Mouse (Mus musculus): Measurements from ENCODE around the gene Gnpnat1. TPM values are rescaled to one million over a fixed set of nuclear protein-coding genes. Genes with fewer than 3 reads are reported as not detected.
"Not testable (repeated sequence)": the region's sequence is repeated elsewhere in the genome, so short reads cannot be mapped to it uniquely, and the experiment has no call there.

The Gnpnat1 gene
- 30.3 and 30.8 TPM in 2 replicates for polyA plus RNA-seq (2015; fragmentation: Nextera tagmentation; extraction: Ambion mirVana)

GRCm38 (mm10) chr14:45404813-45405212, at the start of gene Gnpnat1:
Gnpnat1 (minus strand) TSS chr14:45404913.
- not testable (repeated sequence) for H3K4me3 ChIP-seq (ENCODE audit: low read depth, low read length); H3K4me2 ChIP-seq (ENCODE audit: low read depth, low read length); H3K4me1 ChIP-seq (ENCODE audit: control insufficient read depth, low read depth, low read length); H3K27me3 ChIP-seq (ENCODE audit: control insufficient read depth, insufficient read depth, low read depth, low read length); H3K36me3 ChIP-seq (ENCODE audit: control insufficient read depth, insufficient read depth); H3K9ac ChIP-seq (ENCODE audit: low read depth, low read length); H3K9me3 ChIP-seq (replicated peaks; ENCODE audit: control insufficient read depth, low read length); ATAC-seq (ENCODE audit: low read depth); H3K27ac ChIP-seq (ENCODE audit: low read length)
- 56% methylated on average over 1 of the region's 3 CpGs for WGBS (ENCODE audit: insufficient replicate concordance)

GRCm38 (mm10) chr14:45453538-45454233, 49.0 kb upstream of the Gnpnat1 start:
- H3K36me3 ChIP-seq (ENCODE audit: control insufficient read depth, insufficient read depth): no peaks in the 10 kb centered on the region
- peak overlapping the region; percentile 38 for H3K27ac ChIP-seq (ENCODE audit: low read length)
- H3K9me3 ChIP-seq (replicated peaks; ENCODE audit: control insufficient read depth, low read length): no peaks in the 10 kb centered on the region
- H3K9ac ChIP-seq (ENCODE audit: low read depth, low read length): no peak overlapping the region
- WGBS (ENCODE audit: insufficient replicate concordance): 64% methylated on average over 5 of the region's 5 CpGs
- ATAC-seq (ENCODE audit: low read depth): no peak
- H3K4me2 ChIP-seq (ENCODE audit: low read depth, low read length): no peak overlapping the region
- no peak overlapping the region for H3K4me3 ChIP-seq (ENCODE audit: low read depth, low read length)
- no peaks in the 10 kb centered on the region for H3K27me3 ChIP-seq (ENCODE audit: control insufficient read depth, insufficient read depth, low read depth, low read length)
- H3K4me1 ChIP-seq (ENCODE audit: control insufficient read depth, low read depth, low read length): peaks cover 15% of the 10 kb centered on the region

- H3K4me1 ChIP-seq (ENCODE audit: control insufficient read depth, low read depth, low read length): peaks cover 15% of the 10 kb centered on the region
- H3K9ac ChIP-seq (ENCODE audit: low read depth, low read length): no peak overlapping the region
- peak; percentile 84 for ATAC-seq (ENCODE audit: low read depth)
- no peak overlapping the region for H3K4me2 ChIP-seq (ENCODE audit: low read depth, low read length)
- H3K36me3 ChIP-seq (ENCODE audit: control insufficient read depth, insufficient read depth): no peaks in the 10 kb centered on the region
- no peak overlapping the region for H3K4me3 ChIP-seq (ENCODE audit: low read depth, low read length)
- H3K9me3 ChIP-seq (replicated peaks; ENCODE audit: control insufficient read depth, low read length): no peaks in the 10 kb centered on the region
- WGBS (ENCODE audit: insufficient replicate concordance): 5% methylated on average over 11 of the region's 11 CpGs
- no peaks in the 10 kb centered on the region for H3K27me3 ChIP-seq (ENCODE audit: control insufficient read depth, insufficient read depth, low read depth, low read length)
- peak overlapping the region; percentile 11 for H3K27ac ChIP-seq (ENCODE audit: low read length)
Measured at GRCm38 (mm10) chr14:45452861-45453512, 48.3 kb upstream of the Gnpnat1 start.

DNA sequence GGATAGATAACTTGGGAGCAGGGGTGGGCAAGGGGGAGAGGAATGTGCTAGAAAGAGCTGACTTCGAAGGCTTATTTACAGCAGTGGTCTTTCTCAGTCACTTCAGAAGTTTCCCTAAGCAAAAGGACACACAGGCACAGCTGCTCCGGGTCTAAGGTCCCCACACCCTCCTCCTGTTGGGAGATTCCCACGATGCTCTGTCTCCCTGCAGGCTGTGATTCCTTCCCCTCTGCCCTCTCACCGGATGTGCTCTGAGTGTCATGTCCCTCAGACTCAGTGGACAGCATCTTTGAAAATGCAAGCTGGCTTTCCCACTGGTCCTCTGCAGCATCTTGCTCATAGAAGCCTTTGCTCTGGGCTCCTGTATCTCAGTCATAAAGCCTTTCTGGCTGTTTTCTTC, 47.4 kb upstream of the Gnpnat1 start:
- peak overlapping the region; percentile 11 for H3K27ac ChIP-seq (ENCODE audit: low read length)
- no peaks in the 10 kb centered on the region for H3K36me3 ChIP-seq (ENCODE audit: control insufficient read depth, insufficient read depth)
- H3K4me1 ChIP-seq (ENCODE audit: control insufficient read depth, low read depth, low read length): peaks cover 15% of the 10 kb centered on the region
- H3K27me3 ChIP-seq (ENCODE audit: control insufficient read depth, insufficient read depth, low read depth, low read length): no peaks in the 10 kb centered on the region
- H3K9me3 ChIP-seq (replicated peaks; ENCODE audit: control insufficient read depth, low read length): no peaks in the 10 kb centered on the region
- H3K4me2 ChIP-seq (ENCODE audit: low read depth, low read length): no peak overlapping the region
- no peak overlapping the region for H3K4me3 ChIP-seq (ENCODE audit: low read depth, low read length)
- H3K9ac ChIP-seq (ENCODE audit: low read depth, low read length): no peak overlapping the region
- no peak for ATAC-seq (ENCODE audit: low read depth)
- WGBS (ENCODE audit: insufficient replicate concordance): 39% methylated on average over 4 of the region's 4 CpGs

DNA sequence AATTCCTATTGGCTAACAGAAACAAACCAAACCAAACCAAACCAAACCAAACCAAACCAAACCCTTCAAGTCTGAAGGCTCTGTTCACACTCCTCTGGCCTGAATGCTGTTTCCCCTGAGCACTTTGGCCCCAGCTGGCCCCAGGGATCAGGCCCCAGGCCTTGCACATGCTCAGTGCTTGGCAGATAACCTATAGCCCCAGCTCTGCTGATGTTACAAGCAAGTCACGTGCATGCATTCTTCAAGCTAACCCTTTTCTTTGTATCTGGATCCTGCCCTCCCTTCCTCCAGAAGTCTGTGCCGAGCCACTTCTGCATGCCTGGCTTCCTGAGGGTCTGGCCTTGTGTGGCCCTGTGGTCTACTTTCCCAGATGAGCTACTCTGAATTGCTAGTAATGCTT, 46.4 kb upstream of the Gnpnat1 start:
- Histone ChIP-seq H3K4me2 (ENCODE audit: low read depth, low read length) (no peak overlapping the region), H3K4me1 (ENCODE audit: control insufficient read depth, low read depth, low read length) (peaks cover 15% of the 10 kb centered on the region), H3K9ac (ENCODE audit: low read depth, low read length) (no peak overlapping the region), H3K9me3 (replicated peaks; ENCODE audit: control insufficient read depth, low read length) (no peaks in the 10 kb centered on the region), H3K27me3 (ENCODE audit: control insufficient read depth, insufficient read depth, low read depth, low read length) (no peaks in the 10 kb centered on the region), H3K36me3 (ENCODE audit: control insufficient read depth, insufficient read depth) (no peaks in the 10 kb centered on the region), H3K4me3 (ENCODE audit: low read depth, low read length) (no peak overlapping the region), H3K27ac (ENCODE audit: low read length) (no peak overlapping the region)
- ATAC-seq (ENCODE audit: low read depth): 0 out of 2 replicates have a peak, but pooled peaks have one; percentile 11
- 14% methylated on average over 2 of the region's 2 CpGs for WGBS (ENCODE audit: insufficient replicate concordance)

GRCm38 (mm10) chr14:45446777-45447176, 42.1 kb upstream of the Gnpnat1 start:
- no peak overlapping the region for H3K27ac ChIP-seq (ENCODE audit: low read length)
- 67% methylated on average over 3 of the region's 3 CpGs for WGBS (ENCODE audit: insufficient replicate concordance)
- no peak overlapping the region for H3K4me2 ChIP-seq (ENCODE audit: low read depth, low read length)
- H3K9me3 ChIP-seq (replicated peaks; ENCODE audit: control insufficient read depth, low read length): no peaks in the 10 kb centered on the region
- no peaks in the 10 kb centered on the region for H3K27me3 ChIP-seq (ENCODE audit: control insufficient read depth, insufficient read depth, low read depth, low read length)
- no peak overlapping the region for H3K9ac ChIP-seq (ENCODE audit: low read depth, low read length)
- ATAC-seq (ENCODE audit: low read depth): no peak
- H3K4me3 ChIP-seq (ENCODE audit: low read depth, low read length): no peak overlapping the region
- H3K36me3 ChIP-seq (ENCODE audit: control insufficient read depth, insufficient read depth): no peaks in the 10 kb centered on the region
- H3K4me1 ChIP-seq (ENCODE audit: control insufficient read depth, low read depth, low read length): peaks cover 9% of the 10 kb centered on the region

DNA sequence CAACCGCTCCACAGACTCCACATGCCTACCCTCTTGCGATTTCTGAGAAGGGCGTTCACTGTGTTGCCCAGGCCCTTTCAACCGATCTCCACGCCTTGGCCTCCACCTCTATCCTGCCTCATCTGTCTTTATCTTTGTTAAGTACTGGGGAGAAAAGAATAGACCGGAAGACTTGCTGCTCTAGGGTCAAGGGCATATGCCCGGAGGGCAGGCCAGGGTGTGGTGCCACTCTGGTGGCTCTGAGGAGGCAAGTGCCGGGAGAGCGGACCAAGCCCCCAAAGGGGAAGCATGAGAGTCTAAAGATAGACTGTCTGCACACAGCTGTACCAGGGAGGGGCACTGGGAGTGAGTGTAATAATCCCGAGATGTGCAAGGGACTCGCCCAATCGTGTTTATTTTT, 40.7 kb upstream of the Gnpnat1 start:
- peaks cover 5% of the 10 kb centered on the region for H3K4me1 ChIP-seq (ENCODE audit: control insufficient read depth, low read depth, low read length)
- no peaks in the 10 kb centered on the region for H3K36me3 ChIP-seq (ENCODE audit: control insufficient read depth, insufficient read depth)
- H3K9me3 ChIP-seq (replicated peaks; ENCODE audit: control insufficient read depth, low read length): no peaks in the 10 kb centered on the region
- no peak overlapping the region for H3K9ac ChIP-seq (ENCODE audit: low read depth, low read length)
- no peak overlapping the region for H3K27ac ChIP-seq (ENCODE audit: low read length)
- WGBS (ENCODE audit: insufficient replicate concordance): 34% methylated on average over 12 of the region's 12 CpGs
- no peak overlapping the region for H3K4me3 ChIP-seq (ENCODE audit: low read depth, low read length)
- no peak overlapping the region for H3K4me2 ChIP-seq (ENCODE audit: low read depth, low read length)
- H3K27me3 ChIP-seq (ENCODE audit: control insufficient read depth, insufficient read depth, low read depth, low read length): no peaks in the 10 kb centered on the region
- peak; percentile 41; the same call in 1 of the 2 replicates for ATAC-seq (ENCODE audit: low read depth)

- Histone ChIP-seq H3K4me3 (ENCODE audit: low read depth, low read length) (no peak overlapping the region), H3K27me3 (ENCODE audit: control insufficient read depth, insufficient read depth, low read depth, low read length) (no peaks in the 10 kb centered on the region), H3K4me2 (ENCODE audit: low read depth, low read length) (no peak overlapping the region), H3K27ac (ENCODE audit: low read length) (no peak overlapping the region), H3K9me3 (replicated peaks; ENCODE audit: control insufficient read depth, low read length) (no peaks in the 10 kb centered on the region), H3K36me3 (ENCODE audit: control insufficient read depth, insufficient read depth) (no peaks in the 10 kb centered on the region), H3K9ac (ENCODE audit: low read depth, low read length) (no peak overlapping the region), H3K4me1 (ENCODE audit: control insufficient read depth, low read depth, low read length) (peaks cover 5% of the 10 kb centered on the region; the same call in 1 of the 2 replicates)
- ATAC-seq (ENCODE audit: low read depth): no peak
- WGBS (ENCODE audit: insufficient replicate concordance): 49% methylated on average over 7 of the region's 7 CpGs
Measured at GRCm38 (mm10) chr14:45444870-45445269, 40.2 kb upstream of the Gnpnat1 start.

Measured in liver, embryonic 16.5 days (tissue).